Mouse (Mus musculus) thymus, adult 2 months (tissue): ENCODE results near the gene Ankrd16.

Source experiments
- CTCF ChIP-seq: fragments of 200-500 bp; IDR thresholded peaks from 2 replicates; pipeline ENCODE4 v1.5.1; 2012; ENCODE audit warnings: mild to moderate bottlenecking, control low read depth, low read length, moderate library complexity, borderline replicate concordance; ENCODE audit not compliant: control insufficient read depth, poor library complexity, insufficient read depth; ENCODE audit errors: extremely low read depth
- POLR2A ChIP-seq: fragments of 200-500 bp; IDR thresholded peaks from 2 replicates; pipeline ENCODE4 v1.6.1; 2012; ENCODE audit warnings: mild to moderate bottlenecking, low read length, control low read depth, moderate library complexity; ENCODE audit not compliant: control insufficient read depth, poor library complexity, insufficient read depth; ENCODE audit errors: extremely low read depth

GRCm38 (mm10) chr2:11775121-11775520 is 2.6 kb upstream of the Ankrd16 start:
- no peak for TF ChIP-seq POLR2A
- TF ChIP-seq CTCF, result no peak
